Mouse (Mus musculus) liver, embryonic 11.5 days (tissue): ENCODE measurements around the gene Prkag2. TPM values are rescaled to one million over a fixed set of nuclear protein-coding genes. Genes with fewer than 3 reads are reported as not detected.
A peak's percentile ranks its signal among the peaks of the same experiment; 100 is the strongest.

Experiments
- ATAC-seq: fragments of 200-750 bp; cut with Nextera tagmentation; replicated peaks from 2 replicates; pipeline ENCODE4 v1.8.0; 2017; ENCODE audit warnings: moderate number of reproducible peaks, mild to moderate bottlenecking, moderate TSS enrichment, moderate library complexity; ENCODE audit not compliant: low FRiP score
- DNase-seq: peaks from one replicate; pipeline ENCODE4 v3.0.0-alpha.2; 2017; ENCODE audit warnings: low spot score
- H3K27ac ChIP-seq: fragments of 300-500 bp; sonication (generic); 2 replicates; pipeline ENCODE4 v1.5.1; 2014; ENCODE audit warnings: mild to moderate bottlenecking, low read depth, low read length, control low read depth
- H3K27me3 ChIP-seq: fragments of 300-500 bp; sonication (generic); replicated peaks from 2 replicates; pipeline ENCODE4 v1.6.1; 2014; ENCODE audit warnings: low read length, mixed read lengths; ENCODE audit not compliant: control insufficient read depth, insufficient read depth
- H3K36me3 ChIP-seq: fragments of 300-500 bp; sonication (generic); 2 replicates; pipeline ENCODE4 v1.6.1; 2014; ENCODE audit warnings: mild to moderate bottlenecking, low read length, moderate library complexity, mixed read lengths; ENCODE audit not compliant: control insufficient read depth, insufficient read depth
- H3K4me1 ChIP-seq: fragments of 300-500 bp; sonication (generic); replicated peaks from 2 replicates; pipeline ENCODE4 v1.6.1; 2014; ENCODE audit warnings: low read length, mixed read lengths; ENCODE audit not compliant: control insufficient read depth, insufficient read depth
- H3K4me2 ChIP-seq: fragments of 300-500 bp; sonication (generic); 2 replicates; pipeline ENCODE4 v1.6.1; 2014; ENCODE audit warnings: mild to moderate bottlenecking, control low read depth, moderate library complexity
- H3K4me3 ChIP-seq: fragments of 300-500 bp; sonication (generic); 2 replicates; pipeline ENCODE4 v1.5.1; 2014; ENCODE audit warnings: low read depth, low read length, control low read depth
- H3K9ac ChIP-seq: fragments of 300-500 bp; sonication (generic); 2 replicates; pipeline ENCODE4 v1.6.1; 2014; ENCODE audit warnings: low read depth, low read length, control low read depth
- H3K9me3 ChIP-seq: fragments of 300-500 bp; sonication (generic); 2 replicates; pipeline ENCODE4 v1.6.1; 2016; ENCODE audit warnings: low read length, inconsistent platforms, mixed read lengths; ENCODE audit not compliant: control insufficient read depth
- WGBS: fragments of 180-500 bp; shearing (Covaris S2); extraction: QIAGEN DNeasy Blood & Tissue Kit; methylation state at CpG from one replicate; pipeline ENCODE4 v1.1.7; 2014; 5-methylcytosine and 5-hydroxymethylcytosine counted together
- polyA plus RNA-seq: library from polyadenylated mRNA; unstranded; fragments of >200 nt; fragmentation: Nextera tagmentation; extraction: Ambion mirVana; gene quantifications from 2 replicates; pipeline ENCODE4 v1.2.1, GENCODE M21; 2014

Gene Prkag2
- polyA plus RNA-seq, 1 experiment from 2014 or later = 12.8 TPM

- Histone ChIP-seq H3K4me1 (peaks cover 9% of the 10 kb centered on the region), H3K27me3 (no peaks in the 10 kb centered on the region), H3K4me3 (no peak overlapping the region), H3K9ac (no peak overlapping the region), H3K9me3 (no peaks in the 10 kb centered on the region), H3K27ac (no peak overlapping the region), H3K4me2 (no peak overlapping the region), H3K36me3 (0 out of 2 replicates have a peak, but pooled peaks cover 2% of the 10 kb centered on the region)
- DNase-seq (no peak), ATAC-seq (no peak)
- 78% methylated on average over 11 of the region's 11 CpGs for WGBS
Observed at GRCm38 (mm10) chr5:24892461-24892860, 208.0 kb downstream of the Prkag2 start.

- Histone ChIP-seq H3K9ac (no peak overlapping the region), H3K9me3 (no peaks in the 10 kb centered on the region), H3K27ac (no peak overlapping the region), H3K36me3 (peaks cover 2% of the 10 kb centered on the region; the same call in 1 of the 2 replicates), H3K4me3 (no peak overlapping the region), H3K4me1 (peaks cover 9% of the 10 kb centered on the region), H3K27me3 (no peaks in the 10 kb centered on the region), H3K4me2 (no peak overlapping the region)
- no peak for ATAC-seq
- 60% methylated on average over 9 of the region's 9 CpGs for WGBS
- no peak for DNase-seq
Observed at GRCm38 (mm10) chr5:24889860-24890259, 210.6 kb downstream of the Prkag2 start.

DNA sequence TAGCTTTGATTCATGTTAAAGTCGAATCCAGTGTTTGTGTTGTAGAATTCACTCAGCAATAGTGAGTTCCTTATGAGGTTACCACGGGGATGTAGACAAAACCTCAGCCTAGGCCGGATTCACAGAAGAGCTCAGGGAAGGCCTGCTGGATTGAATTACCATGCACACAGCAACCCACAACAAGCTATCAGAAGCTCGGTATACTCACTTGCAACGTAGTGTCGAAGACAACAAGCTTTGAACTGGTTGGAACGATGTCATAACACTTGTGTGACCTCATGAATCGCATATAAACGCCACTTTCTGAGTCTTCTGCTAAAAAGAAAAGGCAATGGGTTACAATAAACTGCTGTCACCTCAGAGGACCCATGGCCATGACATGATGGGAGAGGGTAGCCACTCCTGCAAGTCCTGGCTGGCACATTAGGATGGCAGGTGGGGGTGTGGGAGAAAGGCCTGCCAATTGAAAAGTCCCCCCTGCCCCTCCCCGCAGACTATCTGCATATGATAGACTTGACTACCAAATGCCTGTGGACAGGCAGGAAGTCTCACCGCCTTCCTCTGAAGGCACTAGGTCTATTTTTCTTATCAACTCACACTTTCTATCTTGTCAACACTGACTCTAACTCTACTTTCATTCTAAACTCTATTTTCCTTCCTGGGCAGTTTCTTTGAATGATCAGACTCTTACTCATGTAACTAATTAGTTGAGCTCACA, 211.4 kb downstream of the Prkag2 start:
- 78% methylated on average over 11 of the region's 11 CpGs for WGBS
- Histone ChIP-seq H3K9ac (no peak overlapping the region), H3K4me2 (no peak overlapping the region), H3K27ac (no peak overlapping the region), H3K9me3 (no peaks in the 10 kb centered on the region), H3K4me1 (peaks cover 9% of the 10 kb centered on the region), H3K27me3 (no peaks in the 10 kb centered on the region), H3K36me3 (peaks cover 2% of the 10 kb centered on the region; the same call in 1 of the 2 replicates), H3K4me3 (no peak overlapping the region)
- DNase-seq (no peak), ATAC-seq (no peak)

DNA sequence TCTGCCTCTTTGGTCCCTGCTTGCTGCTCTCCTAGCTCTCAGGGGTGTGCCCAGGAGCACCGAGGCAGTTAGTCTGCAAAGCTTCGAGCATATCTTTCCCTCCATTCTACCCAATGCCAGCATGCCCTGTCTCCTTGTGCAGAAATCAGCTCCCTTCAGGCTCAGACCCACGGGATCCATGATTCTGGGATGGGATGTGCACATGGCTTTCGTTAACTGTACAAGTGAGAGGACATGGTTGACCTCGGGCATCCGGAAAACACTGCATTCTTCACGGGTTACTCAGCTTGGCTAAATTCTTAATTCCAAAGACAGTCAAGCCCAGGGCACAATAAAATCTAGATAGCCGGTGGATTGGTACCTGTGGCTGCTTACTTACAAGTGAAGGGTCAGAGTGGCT, 213.2 kb downstream of the Prkag2 start:
- Histone ChIP-seq H3K27ac (no peak overlapping the region), H3K4me3 (no peak overlapping the region), H3K4me1 (peaks cover 9% of the 10 kb centered on the region; the same call in 1 of the 2 replicates), H3K4me2 (no peak overlapping the region), H3K9ac (no peak overlapping the region), H3K27me3 (no peaks in the 10 kb centered on the region), H3K9me3 (no peaks in the 10 kb centered on the region), H3K36me3 (peaks cover 2% of the 10 kb centered on the region; the same call in 1 of the 2 replicates)
- ATAC-seq (no peak), DNase-seq (no peak)
- 82% methylated on average over 8 of the region's 8 CpGs for WGBS

DNA sequence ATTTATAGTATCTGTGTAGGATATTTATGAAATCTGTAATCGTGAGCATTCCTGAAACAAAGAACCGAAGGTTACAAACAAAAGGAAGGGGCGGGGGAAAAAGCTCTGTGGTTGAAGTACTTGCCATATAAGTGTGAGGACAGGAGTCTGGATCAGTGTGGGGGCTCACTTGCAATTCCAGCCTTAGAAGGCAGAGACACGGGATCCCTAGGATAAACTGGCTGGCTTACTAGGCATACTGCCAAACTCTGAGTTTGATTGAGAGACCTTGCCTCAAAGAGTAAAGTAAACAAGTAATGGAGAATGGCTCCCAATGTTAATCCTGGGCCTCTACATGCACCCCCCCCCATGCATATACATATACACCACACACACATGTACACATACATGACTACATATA, 221.7 kb downstream of the Prkag2 start:
- no peaks in the 10 kb centered on the region for H3K27me3 ChIP-seq
- 52% methylated on average over 4 of the region's 4 CpGs for WGBS
- peak overlapping the region; percentile 19; the same call in 1 of the 2 replicates for H3K4me2 ChIP-seq
- no peaks in the 10 kb centered on the region for H3K9me3 ChIP-seq
- no peaks in the 10 kb centered on the region for H3K36me3 ChIP-seq
- no peak overlapping the region for H3K4me3 ChIP-seq
- H3K27ac ChIP-seq = no peak overlapping the region
- ATAC-seq = no peak
- no peak overlapping the region for H3K9ac ChIP-seq
- no peak for DNase-seq
- peaks cover 15% of the 10 kb centered on the region for H3K4me1 ChIP-seq

GRCm38 (mm10) chr5:24877836-24878624, 222.4 kb downstream of the Prkag2 start:
- Histone ChIP-seq H3K4me1 (peaks cover 22% of the 10 kb centered on the region), H3K9me3 (no peaks in the 10 kb centered on the region), H3K4me3 (no peak overlapping the region), H3K36me3 (no peaks in the 10 kb centered on the region), H3K27ac (no peak overlapping the region), H3K4me2 (peak overlapping the region; percentile 19), H3K27me3 (no peaks in the 10 kb centered on the region), H3K9ac (no peak overlapping the region)
- DNase-seq (peak; percentile 49), ATAC-seq (peak; percentile 79)
- 32% methylated on average over 11 of the region's 11 CpGs for WGBS

- H3K27me3 ChIP-seq = no peaks in the 10 kb centered on the region
- H3K4me3 ChIP-seq = no peak overlapping the region
- ATAC-seq = no peak
- H3K27ac ChIP-seq = no peak overlapping the region
- no peaks in the 10 kb centered on the region for H3K36me3 ChIP-seq
- no peaks in the 10 kb centered on the region for H3K9me3 ChIP-seq
- WGBS = 47% methylated on average over 9 of the region's 9 CpGs
- peaks cover 22% of the 10 kb centered on the region for H3K4me1 ChIP-seq
- no peak overlapping the region for H3K4me2 ChIP-seq
- no peak overlapping the region for H3K9ac ChIP-seq
- DNase-seq = no peak
Observed at GRCm38 (mm10) chr5:24876653-24877052, 223.8 kb downstream of the Prkag2 start.

- Histone ChIP-seq H3K9ac (no peak overlapping the region), H3K4me1 (peaks cover 31% of the 10 kb centered on the region), H3K4me2 (no peak overlapping the region), H3K27me3 (no peaks in the 10 kb centered on the region), H3K9me3 (no peaks in the 10 kb centered on the region), H3K27ac (no peak overlapping the region), H3K36me3 (no peaks in the 10 kb centered on the region), H3K4me3 (no peak overlapping the region)
- no peak for ATAC-seq
- DNase-seq = no peak
- WGBS = 78% methylated on average over 4 of the region's 4 CpGs
Observed at GRCm38 (mm10) chr5:24874111-24874510, 226.3 kb downstream of the Prkag2 start.
